Mouse (Mus musculus) urinary bladder, adult 2 months (tissue): Measurements from ENCODE around the gene Ube2v1. TPM values are rescaled to one million over a fixed set of nuclear protein-coding genes. Genes with fewer than 3 reads are reported as not detected.

Source experiments
- DNase-seq: peaks from one replicate; pipeline ENCODE4 v3.0.0; 2022; ENCODE audit warnings: low spot score
- polyA plus RNA-seq: library from polyadenylated mRNA; depleted of rRNA; stranded (reverse); fragments of >200 nt; gene quantifications from 2 replicates; pipeline ENCODE4 v1.2.3, GENCODE M21; 2012; rRNA removed

Ube2v1 gene
- polyA plus RNA-seq: 111 and 152 TPM in 2 replicates

GRCm38 (mm10) chr2:167631591-167632448 is at the start of gene Ube2v1:
Gene Ube2v1 (minus strand): TSS chr2:167632095.
- DNase-seq: peak; percentile 98

GRCm38 (mm10) chr2:167680657-167681056 is 48.8 kb upstream of the Ube2v1 start:
- DNase-seq: no peak

GRCm38 (mm10) chr2:167679902-167680430 is 48.1 kb upstream of the Ube2v1 start:
- peak; percentile 72 for DNase-seq

- no peak for DNase-seq
These were observed 46.7 kb upstream of the Ube2v1 start for GRCm38 (mm10) chr2:167678600-167678999.

GRCm38 (mm10) chr2:167675120-167675909 is 43.4 kb upstream of the Ube2v1 start:
- DNase-seq: no peak

- no peak for DNase-seq
These were observed 40.4 kb upstream of the Ube2v1 start for GRCm38 (mm10) chr2:167672212-167672685.

GRCm38 (mm10) chr2:167671101-167671633 is 39.3 kb upstream of the Ube2v1 start:
- DNase-seq: no peak

- no peak for DNase-seq
These were observed 37.5 kb upstream of the Ube2v1 start for GRCm38 (mm10) chr2:167669398-167669797.

- DNase-seq: no peak
These were observed 36.5 kb upstream of the Ube2v1 start for GRCm38 (mm10) chr2:167668426-167668825.

GRCm38 (mm10) chr2:167665972-167666713 is 34.2 kb upstream of the Ube2v1 start:
- DNase-seq: no peak

GRCm38 (mm10) chr2:167662713-167663112 is 30.8 kb upstream of the Ube2v1 start:
- no peak for DNase-seq

GRCm38 (mm10) chr2:167661270-167662203 is 29.6 kb upstream of the Ube2v1 start, which contains the start of gene Gm20431:
Gene Gm20431 (minus strand): TSS chr2:167661496.
- peak; percentile 91 for DNase-seq

GRCm38 (mm10) chr2:167660611-167660971 is 28.7 kb upstream of the Ube2v1 start:
- no peak for DNase-seq

- DNase-seq: peak; percentile 50
These were observed 28.1 kb upstream of the Ube2v1 start for GRCm38 (mm10) chr2:167659847-167660610.

- DNase-seq: no peak
These were observed 27.4 kb upstream of the Ube2v1 start for GRCm38 (mm10) chr2:167659177-167659846.

- DNase-seq: no peak
These were observed 26.8 kb upstream of the Ube2v1 start for GRCm38 (mm10) chr2:167658712-167659111.

GRCm38 (mm10) chr2:167657973-167658372 is 26.1 kb upstream of the Ube2v1 start:
- no peak for DNase-seq

- DNase-seq: no peak
These were observed 25.0 kb upstream of the Ube2v1 start for GRCm38 (mm10) chr2:167656629-167657478.
